Mouse (Mus musculus) midbrain, postnatal 0 days (tissue): ENCODE results near the gene Msi1. TPM values are rescaled to one million over a fixed set of nuclear protein-coding genes. Genes with fewer than 3 reads are reported as not detected.
"Not testable (repeated sequence)": the region's sequence is repeated elsewhere in the genome, so short reads cannot be mapped to it uniquely, and the experiment has no call there.

Experiments used
- ATAC-seq: fragments of 200-750 bp; cut with Nextera tagmentation; 2 replicates; pipeline ENCODE4 v1.8.0; 2017; ENCODE audit warnings: moderate number of reproducible peaks, mild to moderate bottlenecking, moderate TSS enrichment, moderate library complexity; ENCODE audit not compliant: low FRiP score
- DNase-seq: peaks from one replicate; pipeline ENCODE4 v3.0.0-alpha.2; 2015; ENCODE audit warnings: low spot score
- H3K27ac ChIP-seq: fragments of 300-500 bp; sonication (generic); 2 replicates; pipeline ENCODE4 v1.5.1; 2014; ENCODE audit warnings: low read depth, mild to moderate bottlenecking, low read length, mixed read lengths
- H3K27me3 ChIP-seq: fragments of 300-500 bp; sonication (generic); 2 replicates; pipeline ENCODE4 v1.6.1; 2014; ENCODE audit warnings: low read length, control low read depth, mixed read lengths; ENCODE audit not compliant: insufficient read depth
- H3K36me3 ChIP-seq: fragments of 300-500 bp; sonication (generic); 2 replicates; pipeline ENCODE4 v1.6.1; 2014; ENCODE audit warnings: low read length, control low read depth, mixed read lengths; ENCODE audit not compliant: insufficient read depth
- H3K4me1 ChIP-seq: fragments of 300-500 bp; sonication (generic); 2 replicates; pipeline ENCODE4 v1.6.1; 2014; ENCODE audit warnings: mild to moderate bottlenecking, control low read depth, antibody characterized with exemption, low read length, mixed read lengths; ENCODE audit not compliant: insufficient read depth
- H3K4me2 ChIP-seq: fragments of 300-500 bp; sonication (generic); 2 replicates; pipeline ENCODE4 v1.6.1; 2014; ENCODE audit warnings: low read depth, mild to moderate bottlenecking, low read length, mixed read lengths; ENCODE audit not compliant: poor library complexity, severe bottlenecking
- H3K4me3 ChIP-seq: fragments of 300-500 bp; sonication (generic); 2 replicates; pipeline ENCODE4 v1.5.1; 2014; ENCODE audit warnings: low read depth, mild to moderate bottlenecking, low read length, moderate library complexity
- H3K9ac ChIP-seq: fragments of 300-500 bp; sonication (generic); replicated peaks from 2 replicates; pipeline ENCODE4 v1.6.1; 2014; ENCODE audit warnings: mild to moderate bottlenecking, low read length, moderate library complexity, mixed read lengths; ENCODE audit not compliant: poor library complexity, severe bottlenecking
- H3K9me3 ChIP-seq: fragments of 300-500 bp; sonication (generic); 2 replicates; pipeline ENCODE4 v1.6.1; 2016; ENCODE audit warnings: low read length, control low read depth
- CTCF ChIP-seq: IDR thresholded peaks from 2 replicates; pipeline ENCODE4 v1.5.1; 2016; ENCODE audit warnings: antibody characterized with exemption, mild to moderate bottlenecking
- WGBS: fragments of 180-500 bp; shearing (Covaris S2); extraction: QIAGEN DNeasy Blood & Tissue Kit; methylation state at CpG from one replicate; pipeline ENCODE4 v1.1.7; 2014; 5-methylcytosine and 5-hydroxymethylcytosine counted together
- polyA plus RNA-seq: library from polyadenylated mRNA; unstranded; fragments of >200 nt; fragmentation: Nextera tagmentation; extraction: Ambion mirVana; gene quantifications from 2 replicates; pipeline ENCODE4 v1.2.1, GENCODE M21; 2015
- total RNA-seq: library from RNA; depleted of rRNA; stranded (reverse); fragments of >200 nt; gene quantifications from 2 replicates; pipeline ENCODE4 v1.2.3, GENCODE M21; 2014

Msi1 gene
- total and polyA plus RNA-seq, 2 experiments from 2014 or later, result 52.1 to 82.9 TPM

- Histone ChIP-seq H3K36me3 (no peaks in the 10 kb centered on the region), H3K27ac (no peak overlapping the region), H3K9ac (no peak overlapping the region), H3K4me2 (no peak overlapping the region), H3K4me1 (peaks cover 6% of the 10 kb centered on the region; the same call in 1 of the 2 replicates), H3K4me3 (no peak overlapping the region), H3K27me3 (no peaks in the 10 kb centered on the region), H3K9me3 (no peaks in the 10 kb centered on the region)
- no peak for TF ChIP-seq CTCF
- WGBS, result 80% methylated on average over 6 of the region's 6 CpGs
- no peak for ATAC-seq
- no peak for DNase-seq
Observed at GRCm38 (mm10) chr5:115492711-115493335, 63.4 kb downstream of the Msi1 start.

- Histone ChIP-seq H3K9ac (no peak overlapping the region), H3K9me3 (no peaks in the 10 kb centered on the region), H3K27me3 (no peaks in the 10 kb centered on the region), H3K4me1 (peaks cover 6% of the 10 kb centered on the region; the same call in 1 of the 2 replicates), H3K36me3 (no peaks in the 10 kb centered on the region), H3K27ac (no peak overlapping the region), H3K4me2 (no peak overlapping the region), H3K4me3 (no peak overlapping the region)
- WGBS, result 62% methylated on average over 5 of the region's 5 CpGs
- no peak for TF ChIP-seq CTCF
- DNase-seq (no peak), ATAC-seq (no peak)
Observed at GRCm38 (mm10) chr5:115493441-115493840, 64.0 kb downstream of the Msi1 start.

GRCm38 (mm10) chr5:115495618-115496017, 66.2 kb downstream of the Msi1 start:
- not testable (repeated sequence) for H3K9me3 ChIP-seq, H3K36me3 ChIP-seq, H3K4me3 ChIP-seq, H3K9ac ChIP-seq, DNase-seq, H3K4me2 ChIP-seq, H3K27ac ChIP-seq, ATAC-seq, H3K4me1 ChIP-seq, H3K27me3 ChIP-seq
- 72% methylated on average over 3 of the region's 3 CpGs for WGBS

GRCm38 (mm10) chr5:115497033-115497432, 67.6 kb downstream of the Msi1 start:
- no peaks in the 10 kb centered on the region for H3K27me3 ChIP-seq
- DNase-seq, result no peak
- no peaks in the 10 kb centered on the region for H3K9me3 ChIP-seq
- H3K36me3 ChIP-seq, result no peaks in the 10 kb centered on the region
- no peak overlapping the region for H3K9ac ChIP-seq
- no peak overlapping the region for H3K4me3 ChIP-seq
- ATAC-seq, result no peak
- WGBS, result 82% methylated on average over 7 of the region's 7 CpGs
- no peak overlapping the region for H3K4me2 ChIP-seq
- TF ChIP-seq CTCF, result no peak
- H3K4me1 ChIP-seq, result peaks cover 3% of the 10 kb centered on the region; the same call in 1 of the 2 replicates
- H3K27ac ChIP-seq, result no peak overlapping the region

- Histone ChIP-seq H3K9ac (no peak overlapping the region), H3K27me3 (no peaks in the 10 kb centered on the region), H3K4me2 (no peak overlapping the region), H3K9me3 (no peaks in the 10 kb centered on the region), H3K27ac (no peak overlapping the region), H3K36me3 (no peaks in the 10 kb centered on the region), H3K4me3 (no peak overlapping the region), H3K4me1 (no peaks in the 10 kb centered on the region)
- ATAC-seq (no peak), DNase-seq (no peak)
- 63% methylated on average over 9 of the region's 9 CpGs for WGBS
- no peak for TF ChIP-seq CTCF
Observed at GRCm38 (mm10) chr5:115498307-115499240, 69.2 kb downstream of the Msi1 start.

GRCm38 (mm10) chr5:115500383-115500935, 71.1 kb downstream of the Msi1 start:
- no peak overlapping the region for H3K4me3 ChIP-seq
- no peak overlapping the region for H3K4me2 ChIP-seq
- ATAC-seq (no peak), DNase-seq (no peak)
- no peak for TF ChIP-seq CTCF
- no peaks in the 10 kb centered on the region for H3K9me3 ChIP-seq
- no peaks in the 10 kb centered on the region for H3K4me1 ChIP-seq
- no peak overlapping the region for H3K9ac ChIP-seq
- 79% methylated on average over 12 of the region's 12 CpGs for WGBS
- no peaks in the 10 kb centered on the region for H3K36me3 ChIP-seq
- no peak overlapping the region for H3K27ac ChIP-seq
- H3K27me3 ChIP-seq, result no peaks in the 10 kb centered on the region
